Mouse (Mus musculus) embryonic facial prominence, embryonic 13.5 days (tissue): ENCODE data around the gene Gm43517. TPM values are rescaled to one million over a fixed set of nuclear protein-coding genes. Genes with fewer than 3 reads are reported as not detected.

Experiments
- ATAC-seq: fragments of 200-750 bp; cut with Nextera tagmentation; 2 replicates; pipeline ENCODE4 v1.8.0; 2017; ENCODE audit warnings: low read depth; ENCODE audit not compliant: insufficient number of reproducible peaks, insufficient read depth, low FRiP score, low TSS enrichment
- H3K27ac ChIP-seq: fragments of 300-500 bp; sonication (generic); 2 replicates; pipeline ENCODE4 v1.5.1; 2015; ENCODE audit warnings: moderate library complexity, mild to moderate bottlenecking, inconsistent platforms
- H3K27me3 ChIP-seq: fragments of 300-500 bp; sonication (generic); 2 replicates; pipeline ENCODE4 v1.6.1; 2015; ENCODE audit warnings: mild to moderate bottlenecking, inconsistent platforms
- H3K36me3 ChIP-seq: fragments of 300-500 bp; sonication (generic); 2 replicates; pipeline ENCODE4 v1.6.1; 2015; ENCODE audit warnings: mild to moderate bottlenecking, inconsistent platforms
- H3K4me1 ChIP-seq: fragments of 300-500 bp; sonication (generic); 2 replicates; pipeline ENCODE4 v1.6.1; 2015; ENCODE audit warnings: inconsistent platforms
- H3K4me2 ChIP-seq: fragments of 300-500 bp; sonication (generic); 2 replicates; pipeline ENCODE4 v1.6.1; 2015; ENCODE audit warnings: moderate library complexity, mild to moderate bottlenecking, inconsistent platforms
- H3K4me3 ChIP-seq: fragments of 300-500 bp; sonication (generic); 2 replicates; pipeline ENCODE4 v1.5.1; 2015; ENCODE audit warnings: mild to moderate bottlenecking, inconsistent platforms
- H3K9ac ChIP-seq: fragments of 300-500 bp; sonication (generic); 2 replicates; pipeline ENCODE4 v1.6.1; 2015; ENCODE audit warnings: mild to moderate bottlenecking, inconsistent platforms
- H3K9me3 ChIP-seq: fragments of 300-500 bp; sonication (generic); 2 replicates; pipeline ENCODE4 v1.6.1; 2016; ENCODE audit warnings: inconsistent platforms
- WGBS: fragments of 180-500 bp; shearing (Covaris S2); methylation state at CpG from one replicate; pipeline ENCODE4 v1.1.7; 2015; ENCODE audit warnings: mixed read lengths; 5-methylcytosine and 5-hydroxymethylcytosine counted together
- polyA plus RNA-seq: library from polyadenylated mRNA; unstranded; fragments of >200 nt; fragmentation: Nextera tagmentation; extraction: Ambion mirVana; gene quantifications from 2 replicates; pipeline ENCODE4 v1.2.1, GENCODE M21; 2015

Gene Gm43517
- polyA plus RNA-seq, 1 experiment from 2014 or later, result not detected

GRCm38 (mm10) chr12:49387856-49388598 is 3.1 kb downstream of the Gm43517 start:
- no peak overlapping the region for H3K4me3 ChIP-seq

GRCm38 (mm10) chr12:49389666-49390065 is 4.7 kb downstream of the Gm43517 start:
- Histone ChIP-seq H3K27ac (no peak overlapping the region), H3K4me2 (no peak overlapping the region), H3K27me3 (peaks cover 78% of the 10 kb centered on the region), H3K36me3 (no peaks in the 10 kb centered on the region), H3K4me1 (peaks cover 6% of the 10 kb centered on the region; the same call in 1 of the 2 replicates), H3K9ac (no peak overlapping the region), H3K4me3 (no peak overlapping the region), H3K9me3 (no peaks in the 10 kb centered on the region)
- 5% methylated on average over 5 of the region's 5 CpGs for WGBS
- ATAC-seq, result no peak

More at GRCm38 (mm10) chr12:49387856-49388598, 3.1 kb downstream of the Gm43517 start:
- Histone ChIP-seq H3K4me1 (peaks cover 12% of the 10 kb centered on the region; the same call in 1 of the 2 replicates), H3K9ac (no peak overlapping the region), H3K27ac (no peak overlapping the region), H3K4me2 (no peak overlapping the region), H3K36me3 (no peaks in the 10 kb centered on the region), H3K9me3 (no peaks in the 10 kb centered on the region), H3K27me3 (peaks cover 81% of the 10 kb centered on the region)
- WGBS, result 18% methylated on average over 2 of the region's 2 CpGs
- no peak for ATAC-seq

GRCm38 (mm10) chr12:49390257-49390656 is 5.3 kb downstream of the Gm43517 start:
- no peak for ATAC-seq
- 3% methylated on average over 13 of the region's 13 CpGs for WGBS
- Histone ChIP-seq H3K9me3 (no peaks in the 10 kb centered on the region), H3K27ac (no peak overlapping the region), H3K4me3 (no peak overlapping the region), H3K4me2 (no peak overlapping the region), H3K4me1 (peaks cover 6% of the 10 kb centered on the region; the same call in 1 of the 2 replicates), H3K36me3 (no peaks in the 10 kb centered on the region), H3K27me3 (peaks cover 78% of the 10 kb centered on the region), H3K9ac (no peak overlapping the region)

GRCm38 (mm10) chr12:49390926-49391304 is 5.9 kb downstream of the Gm43517 start:
- 1% methylated on average over 9 of the region's 9 CpGs for WGBS
- Histone ChIP-seq H3K27ac (no peak overlapping the region), H3K9ac (no peak overlapping the region), H3K9me3 (no peaks in the 10 kb centered on the region), H3K4me3 (peak overlapping the region; percentile 34), H3K27me3 (peaks cover 76% of the 10 kb centered on the region), H3K4me2 (peak overlapping the region; percentile 51), H3K36me3 (no peaks in the 10 kb centered on the region), H3K4me1 (peaks cover 6% of the 10 kb centered on the region; the same call in 1 of the 2 replicates)
- ATAC-seq, result no peak

- H3K9ac ChIP-seq, result no peak overlapping the region
- H3K9me3 ChIP-seq, result no peaks in the 10 kb centered on the region
- under 1% methylated on average over 42 of the region's 42 CpGs for WGBS
- peaks cover 73% of the 10 kb centered on the region for H3K27me3 ChIP-seq
- H3K4me1 ChIP-seq, result peaks cover 6% of the 10 kb centered on the region; the same call in 1 of the 2 replicates
- peak; percentile 78 for ATAC-seq
- H3K4me2 ChIP-seq, result peak overlapping the region; percentile 51
- H3K4me3 ChIP-seq, result peak overlapping the region; percentile 34
- H3K27ac ChIP-seq, result no peak overlapping the region
- H3K36me3 ChIP-seq, result no peaks in the 10 kb centered on the region
Observed at GRCm38 (mm10) chr12:49391305-49392040, 6.5 kb downstream of the Gm43517 start.

- no peak for ATAC-seq
- Histone ChIP-seq H3K27ac (no peak overlapping the region), H3K9ac (no peak overlapping the region), H3K4me3 (peak overlapping the region; percentile 34; the same call in 1 of the 2 replicates), H3K9me3 (no peaks in the 10 kb centered on the region), H3K27me3 (peaks cover 77% of the 10 kb centered on the region), H3K36me3 (no peaks in the 10 kb centered on the region), H3K4me2 (peak overlapping the region; percentile 51), H3K4me1 (peaks cover 6% of the 10 kb centered on the region; the same call in 1 of the 2 replicates)
- WGBS, result 2% methylated on average over 10 of the region's 10 CpGs
Observed at GRCm38 (mm10) chr12:49392041-49392390, 7.0 kb downstream of the Gm43517 start.

- ATAC-seq, result no peak
- H3K4me2 ChIP-seq, result no peak overlapping the region
- H3K36me3 ChIP-seq, result no peaks in the 10 kb centered on the region
- H3K27ac ChIP-seq, result no peak overlapping the region
- no peak overlapping the region for H3K9ac ChIP-seq
- H3K9me3 ChIP-seq, result no peaks in the 10 kb centered on the region
- peaks cover 6% of the 10 kb centered on the region; the same call in 1 of the 2 replicates for H3K4me1 ChIP-seq
- no peak overlapping the region for H3K4me3 ChIP-seq
- 7% methylated on average over 5 of the region's 5 CpGs for WGBS
- H3K27me3 ChIP-seq, result peaks cover 81% of the 10 kb centered on the region
Observed at GRCm38 (mm10) chr12:49392876-49393275, 7.9 kb downstream of the Gm43517 start.

- Histone ChIP-seq H3K36me3 (no peaks in the 10 kb centered on the region), H3K4me1 (peaks cover 6% of the 10 kb centered on the region; the same call in 1 of the 2 replicates), H3K4me2 (no peak overlapping the region), H3K9ac (no peak overlapping the region), H3K27ac (no peak overlapping the region), H3K27me3 (peaks cover 83% of the 10 kb centered on the region), H3K9me3 (no peaks in the 10 kb centered on the region), H3K4me3 (no peak overlapping the region)
- 9% methylated on average over 3 of the region's 3 CpGs for WGBS
- no peak for ATAC-seq
Observed at GRCm38 (mm10) chr12:49393639-49394038, 8.7 kb downstream of the Gm43517 start.

- WGBS, result 17% methylated on average over 1 of the region's 1 CpGs
- Histone ChIP-seq H3K27ac (no peak overlapping the region), H3K27me3 (peaks cover 85% of the 10 kb centered on the region), H3K9ac (no peak overlapping the region), H3K9me3 (no peaks in the 10 kb centered on the region), H3K4me1 (peaks cover 6% of the 10 kb centered on the region; the same call in 1 of the 2 replicates), H3K36me3 (no peaks in the 10 kb centered on the region), H3K4me3 (no peak overlapping the region), H3K4me2 (no peak overlapping the region)
- no peak for ATAC-seq
Observed at GRCm38 (mm10) chr12:49394181-49394580, 9.2 kb downstream of the Gm43517 start.

- H3K9ac ChIP-seq, result no peak overlapping the region
- no peaks in the 10 kb centered on the region for H3K36me3 ChIP-seq
- H3K27ac ChIP-seq, result no peak overlapping the region
- WGBS, result 2% methylated on average over 17 of the region's 17 CpGs
- no peak overlapping the region for H3K4me3 ChIP-seq
- H3K27me3 ChIP-seq, result peaks cover 83% of the 10 kb centered on the region
- H3K4me1 ChIP-seq, result peaks cover 6% of the 10 kb centered on the region; the same call in 1 of the 2 replicates
- H3K4me2 ChIP-seq, result no peak overlapping the region
- no peak for ATAC-seq
- H3K9me3 ChIP-seq, result no peaks in the 10 kb centered on the region
Observed at GRCm38 (mm10) chr12:49394836-49395235, 9.9 kb downstream of the Gm43517 start.

GRCm38 (mm10) chr12:49395969-49396368 is 11.0 kb downstream of the Gm43517 start:
- no peaks in the 10 kb centered on the region for H3K36me3 ChIP-seq
- H3K4me2 ChIP-seq, result no peak overlapping the region
- 13% methylated on average over 2 of the region's 2 CpGs for WGBS
- no peak for ATAC-seq
- no peak overlapping the region for H3K27ac ChIP-seq
- H3K4me3 ChIP-seq, result no peak overlapping the region
- no peak overlapping the region for H3K9ac ChIP-seq
- no peaks in the 10 kb centered on the region for H3K9me3 ChIP-seq
- peaks cover 8% of the 10 kb centered on the region for H3K4me1 ChIP-seq
- peaks cover 83% of the 10 kb centered on the region for H3K27me3 ChIP-seq
